Mouse (Mus musculus) spleen, adult 12 weeks (tissue): Measurements from ENCODE around the gene Nrip1.
A peak's percentile ranks its signal among the peaks of the same experiment; 100 is the strongest.
"Not testable (repeated sequence)": the region's sequence is repeated elsewhere in the genome, so short reads cannot be mapped to it uniquely, and the experiment has no call there.

Experiments
- DNase-seq: peaks from one replicate; pipeline ENCODE4 v3.0.0; 2022; ENCODE audit warnings: low spot score

Gene Nrip1

GRCm38 (mm10) chr16:76373671-76374091 is at the start of gene Nrip1:
Nrip1 (minus strand) TSS chr16:76373827.
- DNase-seq: no peak

GRCm38 (mm10) chr16:76422531-76422930 is 48.9 kb upstream of the Nrip1 start:
- no peak for DNase-seq

GRCm38 (mm10) chr16:76419849-76420248 is 46.2 kb upstream of the Nrip1 start:
- no peak for DNase-seq

DNA sequence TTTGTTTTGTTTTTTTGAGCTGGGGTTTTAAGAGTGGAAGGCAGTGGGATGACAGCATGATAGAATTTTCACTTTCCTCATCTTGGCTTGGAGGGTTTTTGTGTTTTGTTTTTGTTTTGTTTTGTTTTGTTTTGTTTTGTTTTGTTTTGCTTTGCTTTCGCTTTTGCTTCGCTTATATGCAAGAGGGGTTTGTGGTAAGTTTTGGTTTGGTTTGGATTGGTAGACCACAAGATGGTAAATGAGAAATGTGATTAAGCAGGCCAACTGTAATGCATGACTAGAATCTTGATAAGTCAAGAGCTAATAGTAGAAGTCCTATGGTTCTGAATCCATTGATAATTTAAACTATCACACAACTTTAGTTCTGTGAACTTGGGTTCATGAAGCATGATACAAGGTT is 42.9 kb upstream of the Nrip1 start:
- DNase-seq: no peak

DNA sequence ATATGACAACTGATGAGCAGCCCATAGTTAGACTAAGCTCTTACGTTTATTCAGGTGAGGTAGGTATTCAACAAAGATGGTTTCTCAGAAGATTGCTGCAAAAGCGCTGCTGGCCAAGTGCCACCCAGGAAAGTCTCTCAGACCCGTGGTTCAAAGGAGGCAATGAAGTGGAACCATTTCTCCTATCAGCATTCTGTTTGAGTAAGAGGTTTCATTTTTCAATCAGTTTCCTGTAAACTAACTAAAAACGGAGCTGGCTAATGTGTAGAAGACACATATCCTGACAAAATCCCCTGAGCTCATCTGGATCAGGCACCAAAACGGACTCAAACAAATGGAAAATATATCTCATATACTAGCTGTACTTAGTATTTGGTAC is 42.4 kb upstream of the Nrip1 start:
- no peak for DNase-seq

- no peak for DNase-seq
Observed at GRCm38 (mm10) chr16:76415407-76416059, 41.9 kb upstream of the Nrip1 start.

DNA sequence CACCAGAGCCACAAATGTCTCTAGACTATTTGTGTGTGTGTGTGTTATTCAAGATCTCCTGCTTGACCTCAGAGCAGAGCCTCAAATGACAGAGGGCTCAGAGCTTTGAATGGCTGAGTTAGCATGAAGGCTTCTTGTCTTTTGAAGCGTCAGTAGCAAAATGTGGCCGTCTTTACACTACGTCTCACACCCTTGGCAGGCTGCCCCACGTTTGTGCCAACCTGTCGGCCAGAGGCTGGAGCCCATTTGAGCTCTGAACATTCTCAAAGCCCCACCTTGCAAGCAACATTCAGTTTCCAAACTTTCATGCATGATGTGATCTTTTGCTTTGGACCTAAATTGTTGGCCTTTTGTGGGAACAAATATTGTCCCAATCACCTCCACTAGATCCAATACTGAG is 40.9 kb upstream of the Nrip1 start:
- no peak for DNase-seq

DNA sequence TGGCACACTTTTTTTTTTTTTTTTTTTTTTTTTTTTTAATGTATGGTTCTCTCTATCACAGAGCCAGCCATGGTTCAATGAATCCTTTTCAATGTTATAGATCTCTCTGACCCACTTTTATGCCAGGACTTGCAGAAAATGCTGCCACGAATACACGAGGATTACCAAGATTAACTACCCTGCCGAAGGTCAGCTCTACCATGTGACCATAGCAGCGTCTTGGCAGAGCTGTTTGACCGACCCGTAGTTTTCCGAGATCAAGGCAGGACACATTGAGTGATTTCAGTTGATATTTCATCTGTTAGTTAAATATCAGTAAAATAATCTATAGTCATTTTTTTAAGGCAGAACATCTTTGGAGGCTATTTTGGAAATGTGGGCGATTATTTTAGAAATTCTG is 40.0 kb upstream of the Nrip1 start:
- no peak for DNase-seq

GRCm38 (mm10) chr16:76409355-76409722 is 35.7 kb upstream of the Nrip1 start:
- DNase-seq: no peak

DNA sequence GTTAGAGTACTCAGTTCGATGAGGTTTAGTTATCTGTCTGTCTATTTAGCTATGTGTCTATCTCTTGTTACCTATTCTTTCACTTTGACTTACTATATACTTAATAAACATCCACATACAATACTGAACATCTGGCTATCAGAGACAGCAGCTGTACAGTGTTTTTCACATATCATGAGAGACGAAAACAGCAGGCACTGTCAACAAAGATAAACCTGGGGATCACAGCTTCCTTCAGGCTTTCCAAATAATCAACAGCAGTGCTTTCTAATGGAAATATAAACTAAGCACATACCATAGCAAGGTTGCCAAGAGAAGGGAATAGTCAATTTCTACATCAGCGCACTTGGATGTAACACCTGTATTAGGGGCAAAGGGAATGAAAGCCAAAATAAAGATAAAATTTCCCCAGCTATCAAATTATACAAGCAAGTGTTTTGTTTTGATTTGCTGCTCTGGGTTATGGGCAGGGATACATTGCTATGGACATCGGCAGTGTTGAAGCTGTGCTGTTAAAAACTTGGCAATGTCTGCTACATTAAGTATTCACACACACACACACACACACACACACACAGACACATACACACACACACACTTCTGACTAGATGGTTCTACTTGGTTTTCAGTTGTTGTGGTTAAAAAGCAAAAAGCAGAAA is 35.2 kb upstream of the Nrip1 start:
- DNase-seq: no peak

DNA sequence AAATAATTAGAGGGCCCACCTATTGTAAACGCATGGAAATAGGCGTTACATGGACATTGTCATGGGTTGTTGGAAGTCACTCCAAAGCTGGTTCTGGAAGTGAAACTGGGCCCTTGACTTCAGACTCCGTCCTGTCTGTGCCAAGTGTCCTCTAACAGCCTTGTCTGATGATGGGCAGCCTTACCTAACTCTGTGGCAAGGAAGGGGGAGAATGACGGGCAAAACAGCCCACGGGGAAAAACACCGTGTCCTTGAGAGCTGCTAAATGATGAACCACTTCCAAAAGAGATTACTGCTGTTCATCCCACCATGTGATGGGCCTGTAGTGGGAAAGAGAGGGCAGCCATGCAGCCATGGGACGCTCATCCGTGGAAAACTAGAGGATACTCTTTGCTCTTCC is 34.6 kb upstream of the Nrip1 start:
- DNase-seq: no peak

- DNase-seq: no peak
Observed at GRCm38 (mm10) chr16:76407321-76407920, 33.8 kb upstream of the Nrip1 start.

- no peak for DNase-seq
Observed at GRCm38 (mm10) chr16:76406897-76407296, 33.3 kb upstream of the Nrip1 start.

DNA sequence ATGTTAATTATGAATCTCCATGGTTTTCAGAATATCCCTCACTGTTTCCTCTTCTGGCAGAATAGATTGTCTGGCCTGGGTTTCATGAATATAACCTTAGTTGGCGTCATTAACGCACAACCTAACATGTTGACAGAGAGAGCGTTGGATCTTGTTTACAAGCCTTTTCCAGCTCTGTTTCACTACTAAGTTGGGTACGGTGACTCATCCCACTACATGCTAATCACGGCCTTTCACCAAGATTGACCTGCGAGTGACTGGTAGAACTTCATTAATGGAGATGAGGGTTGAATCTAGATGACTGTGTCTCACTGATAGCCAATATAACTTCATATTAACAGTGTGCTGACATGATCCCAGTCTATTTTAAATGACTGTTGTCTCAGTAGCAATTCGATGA is 32.7 kb upstream of the Nrip1 start:
- no peak for DNase-seq

DNA sequence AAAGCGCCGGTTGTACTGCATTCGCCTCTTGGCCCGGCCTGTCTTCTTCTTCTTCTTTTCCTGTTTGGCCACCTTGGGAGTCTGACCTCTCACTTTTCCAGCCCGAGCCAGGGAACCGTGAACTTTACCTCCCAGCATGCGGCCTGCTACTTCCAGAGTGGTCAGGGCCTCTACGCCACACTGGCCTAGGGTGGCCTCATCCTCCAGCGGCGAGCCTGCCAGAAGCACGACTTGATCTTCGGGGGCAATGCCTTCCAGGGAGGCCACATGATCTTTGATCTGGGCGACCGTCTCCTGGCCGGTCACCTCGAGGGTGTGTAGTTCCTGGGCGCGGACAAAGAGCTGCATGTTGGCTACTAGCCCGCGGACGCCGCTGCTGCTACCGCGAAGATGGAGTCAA is 29.7 kb upstream of the Nrip1 start:
- not testable (repeated sequence) for DNase-seq

DNA sequence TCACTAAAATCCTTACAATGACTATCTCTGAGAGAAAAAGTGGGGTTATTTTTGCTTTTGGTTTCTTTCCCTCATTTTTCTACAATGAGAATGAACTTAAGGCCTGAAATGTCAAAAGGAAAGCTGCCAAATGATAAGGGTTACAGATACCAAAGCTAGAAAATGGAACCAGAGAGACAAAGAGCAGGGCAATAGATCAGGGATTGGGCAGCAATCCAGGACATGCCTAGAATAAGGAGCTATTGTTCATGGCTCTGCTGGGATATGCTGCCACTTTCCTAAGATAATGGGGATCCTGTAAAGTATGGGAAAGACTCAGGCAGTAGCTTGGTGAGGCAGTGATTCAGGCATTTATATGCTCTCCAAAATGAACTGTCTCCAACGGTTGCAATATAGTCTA is 22.9 kb upstream of the Nrip1 start:
- no peak for DNase-seq

- DNase-seq: no peak
Observed at GRCm38 (mm10) chr16:76393267-76393666, 19.6 kb upstream of the Nrip1 start.

DNA sequence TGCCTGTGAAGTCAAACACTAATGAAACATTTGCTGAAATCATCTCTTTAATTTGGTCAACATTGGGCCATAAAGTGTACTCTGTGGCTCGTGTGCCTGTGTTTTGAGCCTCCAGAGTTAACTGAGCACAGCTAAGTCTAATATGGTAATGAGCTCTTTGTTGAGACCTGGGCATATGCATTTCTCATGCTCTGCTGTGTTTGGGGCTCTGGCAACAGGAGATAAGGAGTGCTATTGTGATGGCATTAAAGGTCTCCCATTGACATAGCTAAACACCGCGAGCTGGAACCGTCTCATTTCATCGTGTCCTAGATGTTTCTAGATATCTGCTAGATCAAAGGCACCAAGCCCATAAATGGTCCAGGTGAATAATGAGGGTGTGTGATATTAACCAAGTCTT is 12.9 kb upstream of the Nrip1 start:
- DNase-seq: no peak

DNA sequence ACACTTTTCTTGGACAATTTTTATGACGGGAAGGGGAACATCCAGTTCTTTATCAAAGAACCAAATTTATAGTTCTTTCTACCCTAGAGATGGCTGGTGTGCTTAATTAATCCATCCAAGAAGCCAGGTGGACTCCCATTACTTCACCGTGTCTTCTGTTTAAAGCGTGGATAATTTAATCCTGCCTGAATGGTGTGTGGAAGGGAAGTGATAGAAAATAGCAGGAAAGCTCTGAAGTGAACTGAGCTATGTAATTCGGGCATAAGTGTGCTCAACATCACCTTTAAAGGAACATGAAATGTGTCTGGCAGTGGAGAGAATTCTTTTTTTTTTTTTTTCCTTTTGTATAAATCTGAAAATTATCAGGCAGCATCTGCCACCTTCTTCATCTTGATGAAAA is 12.4 kb upstream of the Nrip1 start:
- DNase-seq: no peak

- DNase-seq: no peak
Observed at GRCm38 (mm10) chr16:76377211-76377610, 3.6 kb upstream of the Nrip1 start.

DNA sequence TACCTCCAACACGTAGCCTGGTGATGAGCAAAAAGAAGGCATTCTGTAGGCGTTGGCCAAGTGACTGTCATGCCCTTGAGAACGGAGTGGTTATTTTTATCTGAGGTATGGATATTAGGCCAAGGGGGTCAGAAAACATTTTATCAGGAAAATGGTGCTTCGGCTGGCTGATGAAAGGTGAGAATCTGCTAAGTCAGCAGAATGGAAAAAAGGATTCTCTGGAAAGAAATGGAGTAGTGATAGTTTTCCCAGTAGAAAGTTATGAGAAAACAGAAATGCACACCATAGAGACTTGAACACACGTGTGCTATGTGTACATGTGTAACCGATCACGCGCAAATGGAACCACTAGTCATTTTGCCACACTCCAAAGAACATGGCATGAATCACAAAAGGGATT is 3.0 kb upstream of the Nrip1 start:
- no peak for DNase-seq

- DNase-seq: peak; percentile 75
Observed at GRCm38 (mm10) chr16:76372941-76373561, 576 bp downstream of the Nrip1 start.
